Mouse (Mus musculus) lung, embryonic 15.5 days (tissue): ENCODE data around the gene Pgghg. TPM values are rescaled to one million over a fixed set of nuclear protein-coding genes. Genes with fewer than 3 reads are reported as not detected.

ENCODE experiments used
- ATAC-seq: fragments of 200-750 bp; cut with Nextera tagmentation; 2 replicates; pipeline ENCODE4 v1.8.0; 2017; ENCODE audit warnings: moderate number of reproducible peaks, borderline replicate concordance; ENCODE audit not compliant: low FRiP score, low TSS enrichment; ENCODE audit errors: extremely low read depth
- H3K27ac ChIP-seq: fragments of 300-500 bp; sonication (generic); 2 replicates; pipeline ENCODE4 v1.5.1; 2015; ENCODE audit warnings: moderate library complexity, mild to moderate bottlenecking, inconsistent platforms
- H3K27me3 ChIP-seq: fragments of 300-500 bp; sonication (generic); 2 replicates; pipeline ENCODE4 v1.6.1; 2015; ENCODE audit warnings: inconsistent platforms
- H3K36me3 ChIP-seq: fragments of 300-500 bp; sonication (generic); 2 replicates; pipeline ENCODE4 v1.6.1; 2015; ENCODE audit warnings: inconsistent platforms
- H3K4me1 ChIP-seq: fragments of 300-500 bp; sonication (generic); 2 replicates; pipeline ENCODE4 v1.6.1; 2015; ENCODE audit warnings: inconsistent platforms
- H3K4me2 ChIP-seq: fragments of 300-500 bp; sonication (generic); 2 replicates; pipeline ENCODE4 v1.6.1; 2015; ENCODE audit warnings: inconsistent platforms, mild to moderate bottlenecking, moderate library complexity
- H3K4me3 ChIP-seq: fragments of 300-500 bp; sonication (generic); 2 replicates; pipeline ENCODE4 v1.5.1; 2015; ENCODE audit warnings: mild to moderate bottlenecking, inconsistent platforms
- H3K9ac ChIP-seq: fragments of 300-500 bp; sonication (generic); 2 replicates; pipeline ENCODE4 v1.6.1; 2015; ENCODE audit warnings: inconsistent platforms
- H3K9me3 ChIP-seq: fragments of 300-500 bp; sonication (generic); 2 replicates; pipeline ENCODE4 v1.6.1; 2016; ENCODE audit warnings: inconsistent platforms
- WGBS: fragments of 180-500 bp; shearing (Covaris S2); methylation state at CpG from one replicate; pipeline ENCODE4 v1.1.7; 2015; 5-methylcytosine and 5-hydroxymethylcytosine counted together
- polyA plus RNA-seq: library from polyadenylated mRNA; unstranded; fragments of >200 nt; fragmentation: Nextera tagmentation; extraction: Ambion mirVana; gene quantifications from 2 replicates; pipeline ENCODE4 v1.2.1, GENCODE M21; 2015

The Pgghg gene
- polyA plus RNA-seq, 1 experiment from 2014 or later = 21.0 TPM

GRCm38 (mm10) chr7:140949255-140949654 is 8.1 kb downstream of the Pgghg start:
- no peaks in the 10 kb centered on the region for H3K27me3 ChIP-seq
- no peak overlapping the region for H3K27ac ChIP-seq
- no peaks in the 10 kb centered on the region for H3K9me3 ChIP-seq
- WGBS = 81% methylated on average over 6 of the region's 6 CpGs
- peaks cover 35% of the 10 kb centered on the region for H3K4me1 ChIP-seq
- no peak for ATAC-seq
- H3K36me3 ChIP-seq = peaks cover 43% of the 10 kb centered on the region
- H3K4me2 ChIP-seq = no peak overlapping the region
- no peak overlapping the region for H3K9ac ChIP-seq
- H3K4me3 ChIP-seq = no peak overlapping the region

- ATAC-seq = no peak
- no peak within 1 kb of the TSS for H3K9ac ChIP-seq
- 0 out of 2 replicates have a peak within 1 kb of the TSS, but pooled peaks have one; percentile 12 for H3K4me2 ChIP-seq
- WGBS = 79% methylated on average over 16 of the region's 16 CpGs
- H3K36me3 ChIP-seq = peaks cover 43% of the 10 kb centered on the region
- no peaks in the 10 kb centered on the region for H3K9me3 ChIP-seq
- H3K27me3 ChIP-seq = no peaks in the 10 kb centered on the region
- H3K4me3 ChIP-seq = no peak within 1 kb of the TSS
- H3K27ac ChIP-seq = peak within 1 kb of the TSS; percentile 62
- peaks cover 40% of the 10 kb centered on the region for H3K4me1 ChIP-seq
Observed at GRCm38 (mm10) chr7:140949824-140950530, 8.8 kb downstream of the Pgghg start, which contains the start of gene Ifitm5. Ifitm5 (minus strand) TSS chr7:140950291.

GRCm38 (mm10) chr7:140951051-140951450 is 9.9 kb downstream of the Pgghg start:
- 0 out of 2 replicates have a peak overlapping the region, but pooled peaks have one; percentile 12 for H3K4me2 ChIP-seq
- H3K9ac ChIP-seq = no peak overlapping the region
- no peak for ATAC-seq
- H3K4me3 ChIP-seq = no peak overlapping the region
- H3K27ac ChIP-seq = peak overlapping the region; percentile 62
- peaks cover 40% of the 10 kb centered on the region for H3K36me3 ChIP-seq
- peaks cover 42% of the 10 kb centered on the region for H3K4me1 ChIP-seq
- no peaks in the 10 kb centered on the region for H3K9me3 ChIP-seq
- H3K27me3 ChIP-seq = no peaks in the 10 kb centered on the region
- WGBS = 39% methylated on average over 8 of the region's 8 CpGs

GRCm38 (mm10) chr7:140951765-140952164 is 10.6 kb downstream of the Pgghg start:
- peak overlapping the region; percentile 62; the same call in 1 of the 2 replicates for H3K27ac ChIP-seq
- no peaks in the 10 kb centered on the region for H3K9me3 ChIP-seq
- peaks cover 32% of the 10 kb centered on the region for H3K36me3 ChIP-seq
- H3K4me1 ChIP-seq = peaks cover 49% of the 10 kb centered on the region
- no peaks in the 10 kb centered on the region for H3K27me3 ChIP-seq
- ATAC-seq = no peak
- H3K4me3 ChIP-seq = no peak overlapping the region
- H3K4me2 ChIP-seq = no peak overlapping the region
- no peak overlapping the region for H3K9ac ChIP-seq
- 68% methylated on average over 6 of the region's 6 CpGs for WGBS

- Histone ChIP-seq H3K4me2 (peak overlapping the region; percentile 81; the same call in 1 of the 2 replicates), H3K27me3 (no peaks in the 10 kb centered on the region), H3K36me3 (peaks cover 28% of the 10 kb centered on the region), H3K27ac (no peak overlapping the region), H3K4me1 (peaks cover 52% of the 10 kb centered on the region), H3K9ac (no peak overlapping the region), H3K4me3 (no peak overlapping the region), H3K9me3 (no peaks in the 10 kb centered on the region)
- no peak for ATAC-seq
- 65% methylated on average over 7 of the region's 7 CpGs for WGBS
Observed at GRCm38 (mm10) chr7:140952441-140952840, 11.2 kb downstream of the Pgghg start.

- Histone ChIP-seq H3K4me3 (no peak overlapping the region), H3K36me3 (peaks cover 22% of the 10 kb centered on the region), H3K27ac (no peak overlapping the region), H3K9ac (no peak overlapping the region), H3K4me2 (peak overlapping the region; percentile 81), H3K9me3 (no peaks in the 10 kb centered on the region), H3K4me1 (peaks cover 52% of the 10 kb centered on the region), H3K27me3 (no peaks in the 10 kb centered on the region)
- no peak for ATAC-seq
- 59% methylated on average over 11 of the region's 11 CpGs for WGBS
Observed at GRCm38 (mm10) chr7:140953133-140953532, 11.9 kb downstream of the Pgghg start.

- Histone ChIP-seq H3K4me2 (peak overlapping the region; percentile 81), H3K9me3 (no peaks in the 10 kb centered on the region), H3K4me3 (peak overlapping the region; percentile 62), H3K27ac (peak overlapping the region; percentile 37; the same call in 1 of the 2 replicates), H3K4me1 (peaks cover 53% of the 10 kb centered on the region), H3K27me3 (no peaks in the 10 kb centered on the region), H3K36me3 (peaks cover 13% of the 10 kb centered on the region), H3K9ac (peak overlapping the region; percentile 72)
- WGBS = 38% methylated on average over 15 of the region's 15 CpGs
- no peak for ATAC-seq
Observed at GRCm38 (mm10) chr7:140953800-140954732, 12.9 kb downstream of the Pgghg start.

GRCm38 (mm10) chr7:140954733-140955071 is 13.5 kb downstream of the Pgghg start:
- ATAC-seq = no peak
- 4% methylated on average over 9 of the region's 9 CpGs for WGBS
- H3K4me2 ChIP-seq = peak overlapping the region; percentile 81
- H3K27me3 ChIP-seq = no peaks in the 10 kb centered on the region
- peak overlapping the region; percentile 37; the same call in 1 of the 2 replicates for H3K27ac ChIP-seq
- H3K4me1 ChIP-seq = peaks cover 57% of the 10 kb centered on the region
- H3K9me3 ChIP-seq = no peaks in the 10 kb centered on the region
- H3K9ac ChIP-seq = peak overlapping the region; percentile 72
- peaks cover 7% of the 10 kb centered on the region for H3K36me3 ChIP-seq
- peak overlapping the region; percentile 62 for H3K4me3 ChIP-seq

- peak overlapping the region; percentile 72 for H3K9ac ChIP-seq
- peaks cover 55% of the 10 kb centered on the region for H3K4me1 ChIP-seq
- WGBS = under 1% methylated on average over 17 of the region's 17 CpGs
- H3K4me3 ChIP-seq = peak overlapping the region; percentile 62
- H3K27me3 ChIP-seq = no peaks in the 10 kb centered on the region
- H3K4me2 ChIP-seq = peak overlapping the region; percentile 81
- H3K9me3 ChIP-seq = no peaks in the 10 kb centered on the region
- peak overlapping the region; percentile 98 for H3K27ac ChIP-seq
- peaks cover under 1% of the 10 kb centered on the region; the same call in 1 of the 2 replicates for H3K36me3 ChIP-seq
- ATAC-seq = peak; percentile 16; the same call in 1 of the 2 replicates
Observed at GRCm38 (mm10) chr7:140955342-140955741, 14.2 kb downstream of the Pgghg start.

- Histone ChIP-seq H3K9me3 (no peaks in the 10 kb centered on the region), H3K27ac (peak within 1 kb of the TSS; percentile 98), H3K27me3 (no peaks in the 10 kb centered on the region), H3K9ac (peak within 1 kb of the TSS; percentile 72), H3K4me1 (peaks cover 49% of the 10 kb centered on the region), H3K4me2 (peak within 1 kb of the TSS; percentile 81), H3K4me3 (peak within 1 kb of the TSS; percentile 62), H3K36me3 (no peaks in the 10 kb centered on the region; the same call in 1 of the 2 replicates)
- 6% methylated on average over 11 of the region's 11 CpGs for WGBS
- peak; percentile 91 for ATAC-seq
Observed at GRCm38 (mm10) chr7:140955758-140956555, 14.8 kb downstream of the Pgghg start, which contains the start of the genes Gm45717 and Ifitm2. Gm45717 (minus strand) TSS chr7:140955937. Ifitm2 (minus strand) TSS chr7:140955987.

- no peak overlapping the region for H3K9ac ChIP-seq
- peak overlapping the region; percentile 26 for H3K4me2 ChIP-seq
- no peaks in the 10 kb centered on the region for H3K9me3 ChIP-seq
- ATAC-seq = 0 out of 2 replicates have a peak, but pooled peaks have one; percentile 3
- peak overlapping the region; percentile 98 for H3K27ac ChIP-seq
- no peaks in the 10 kb centered on the region for H3K27me3 ChIP-seq
- 36% methylated on average over 6 of the region's 6 CpGs for WGBS
- H3K4me3 ChIP-seq = no peak overlapping the region
- no peaks in the 10 kb centered on the region; the same call in 1 of the 2 replicates for H3K36me3 ChIP-seq
- H3K4me1 ChIP-seq = peaks cover 43% of the 10 kb centered on the region
Observed at GRCm38 (mm10) chr7:140956556-140956869, 15.3 kb downstream of the Pgghg start.
